ENCODE assay signal across 20 mouse cellular contexts in genomic region chr8:114909146-114909545, GRCm38 (mm10).
DNase-seq lines count a peak whose midpoint lies in the region; TF ChIP-seq lines count a peak whose summit lies in the region.
"Had no signal": no experiment of that assay in that cellular context is flagged by ENCODE, and none has a peak within 500 bp of the region (broad histone marks: within the 10 kb centered on the region; RNA-seq: fewer than 3 reads in every experiment).

No protein-coding gene starts in this region.

- dilution Hi-C loops in CH12.LX (cut with MboI; ENCODE audit: extremely low pct_ligation_motif_present, extremely low pct_unique_long_range_greater_than_20kb, low sequenced_read_pairs), result no loop called here

- no peak for DNase-seq in spleen, adult 2 months (ENCODE audit: low read depth in 1 of 2, low spot score in 2 of 2)
- no peak for DNase-seq in spleen, adult 18-20 months
- DNase-seq in A20 (ENCODE audit: low read depth, low spot score) (peak; percentile 78), CH12.LX (ENCODE audit: extremely low read depth) (peak; percentile 68)
- peak; percentile 40 for DNase-seq in splenic B cell, adult 2 months (ENCODE audit: low read depth, low spot score)
- DNase-seq in adrenal gland, adult 18-20 months (ENCODE audit: low spot score in 2 of 2), result no peak
- no peak for DNase-seq in embryonic facial prominence, embryonic 10.5 days (ENCODE audit: low spot score)
- DNase-seq: adrenal gland, adult 8-10 months; adrenal gland, postnatal 14 days; adrenal gland, postnatal 36 days; cerebellum, adult 11-12 months; cerebellum, adult 2 months; cerebellum, adult 9-10 months; cerebellum, postnatal 10 days; cerebellum, postnatal 25 days had no signal

- TF ChIP-seq EP300 in CH12.LX (IDR thresholded peaks at IDR 0.05; ENCODE audit: low read length), result no peak; the same call in 1 of the 2 replicates

- H3K4me3 ChIP-seq in spleen, adult 2 months (ENCODE audit: extremely low read depth, insufficient read depth, insufficient read length), result no peak overlapping the region
- H3K4me3 ChIP-seq in CH12.LX (replicated peaks in 1 of 3; ENCODE audit: low read depth in 2 of 3, low read length in 2 of 3, poor library complexity in 1 of 3), result peak overlapping the region in 2 of 3 experiments; percentile 15 to 35
- no peak overlapping the region for H3K4me3 ChIP-seq in embryonic facial prominence, embryonic 10.5 days
- H3K4me3 ChIP-seq: embryonic facial prominence, embryonic 13.5 days; embryonic facial prominence, embryonic 15.5 days; erythroblast, embryonic 14.5 days; forebrain, embryonic 10.5 days; forebrain, embryonic 12.5 days had no signal

- WGBS in spleen, adult 2 months, result 84% methylated on average over 9 of the region's 9 CpGs
- 84% methylated on average over 9 of the region's 9 CpGs for WGBS in embryonic facial prominence, embryonic 10.5 days

- peaks cover 4% of the 10 kb centered on the region for H3K9me3 ChIP-seq in CH12.LX (replicated peaks; ENCODE audit: low read length)
- H3K9me3 ChIP-seq in embryonic facial prominence, embryonic 10.5 days, result no peaks in the 10 kb centered on the region; the same call in 1 of the 2 replicates
- H3K9me3 ChIP-seq: embryonic facial prominence, embryonic 13.5 days; embryonic facial prominence, embryonic 15.5 days; forebrain, embryonic 12.5 days had no signal

- TF ChIP-seq RAD21 in CH12.LX (IDR thresholded peaks at IDR 0.05; ENCODE audit: low read depth, low read length), result no peak

- H3K27ac ChIP-seq in spleen, adult 2 months (ENCODE audit: insufficient read depth, low read length), result peak overlapping the region; percentile 56; the same call in 1 of the 2 replicates
- peak overlapping the region; percentile 72 for H3K27ac ChIP-seq in CH12.LX (ENCODE audit: insufficient read depth, low read depth)
- no peak overlapping the region for H3K27ac ChIP-seq in embryonic facial prominence, embryonic 10.5 days (replicated peaks)
- H3K27ac ChIP-seq: embryonic facial prominence, embryonic 13.5 days; embryonic facial prominence, embryonic 15.5 days; forebrain, embryonic 10.5 days; forebrain, embryonic 12.5 days had no signal

- H3K79me2 ChIP-seq in CH12.LX (replicated peaks; ENCODE audit: control insufficient read depth, extremely low read depth, insufficient read depth, poor library complexity, severe bottlenecking), result no peaks in the 10 kb centered on the region

- no peak for TF ChIP-seq POLR2A in spleen, adult 2 months (IDR thresholded peaks at IDR 0.05; ENCODE audit: low read depth, low read length)
- peak; percentile 42 for TF ChIP-seq POLR2A in CH12.LX (IDR thresholded peaks at IDR 0.05; ENCODE audit: low read depth, low read length)

- H3K4me1 ChIP-seq in spleen, adult 2 months (ENCODE audit: control insufficient read depth, insufficient read depth, insufficient read length), result no peaks in the 10 kb centered on the region; the same call in 1 of the 2 replicates
- peaks cover 8 to 27% of the 10 kb centered on the region in 2 experiments for H3K4me1 ChIP-seq in CH12.LX (ENCODE audit: control insufficient read depth in 1 of 2, insufficient read depth in 2 of 2)
- H3K4me1 ChIP-seq in embryonic facial prominence, embryonic 10.5 days, result peaks cover 6% of the 10 kb centered on the region; the same call in 1 of the 2 replicates
- H3K4me1 ChIP-seq: embryonic facial prominence, embryonic 15.5 days had no signal

- H3K9ac ChIP-seq in CH12.LX (ENCODE audit: insufficient read depth, low read depth), result peak overlapping the region; percentile 16; the same call in 1 of the 2 replicates
- H3K9ac ChIP-seq: embryonic facial prominence, embryonic 13.5 days; embryonic facial prominence, embryonic 15.5 days; forebrain, embryonic 12.5 days had no signal

- no peaks in the 10 kb centered on the region for H3K36me3 ChIP-seq in spleen, adult 2 months (ENCODE audit: control insufficient read depth, insufficient read depth, low read length)
- no peaks in the 10 kb centered on the region for H3K36me3 ChIP-seq in CH12.LX (replicated peaks in 1 of 2; ENCODE audit: control insufficient read depth in 1 of 2, insufficient read depth in 1 of 2, low read length in 1 of 2)
- no peaks in the 10 kb centered on the region for H3K36me3 ChIP-seq in splenic B cell, adult 2 months (ENCODE audit: control insufficient read depth, insufficient read depth, low read length, poor library complexity, severe bottlenecking)
- no peaks in the 10 kb centered on the region for H3K36me3 ChIP-seq in embryonic facial prominence, embryonic 10.5 days (replicated peaks)
- H3K36me3 ChIP-seq: embryonic facial prominence, embryonic 13.5 days; embryonic facial prominence, embryonic 15.5 days; forebrain, embryonic 10.5 days; forebrain, embryonic 12.5 days had no signal

- no peak for TF ChIP-seq CTCF in spleen, adult 2 months (IDR thresholded peaks at IDR 0.05; ENCODE audit: extremely low read depth, insufficient read depth, insufficient read length, insufficient replicate concordance)
- no peak for TF ChIP-seq CTCF in CH12.LX (conservative IDR thresholded peaks at IDR 0.05 in 1 of 2, IDR thresholded peaks at IDR 0.05 in 1 of 2; ENCODE audit: low read depth in 2 of 2, low read length in 2 of 2)

- H3K4me2 ChIP-seq in CH12.LX (ENCODE audit: insufficient read depth, low read depth, poor library complexity, severe bottlenecking), result peak overlapping the region; percentile 76
- H3K4me2 ChIP-seq: embryonic facial prominence, embryonic 13.5 days; embryonic facial prominence, embryonic 15.5 days; forebrain, embryonic 12.5 days had no signal

- no peaks in the 10 kb centered on the region for H3K27me3 ChIP-seq in spleen, adult 2 months (ENCODE audit: control insufficient read depth, insufficient read depth, low read length)
- no peaks in the 10 kb centered on the region for H3K27me3 ChIP-seq in CH12.LX (replicated peaks)
- no peaks in the 10 kb centered on the region for H3K27me3 ChIP-seq in splenic B cell, adult 2 months (ENCODE audit: control insufficient read depth, insufficient read depth, low read length, poor library complexity, severe bottlenecking)
- H3K27me3 ChIP-seq in embryonic facial prominence, embryonic 10.5 days (replicated peaks; ENCODE audit: low read depth, poor library complexity, severe bottlenecking), result no peaks in the 10 kb centered on the region; the same call in 1 of the 2 replicates
- H3K27me3 ChIP-seq: embryonic facial prominence, embryonic 13.5 days; embryonic facial prominence, embryonic 15.5 days had no signal

- in situ Hi-C loops in CH12.LX (cut with MboI; ENCODE audit: low pct_ligation_motif_present, low pct_unique_long_range_greater_than_20kb, low sequenced_read_pairs), result no loop called here

TF ChIP-seq in CH12.LX, 34 proteins besides CTCF, POLR2A, EP300 and RAD21:
- TF ChIP-seq NELFE (IDR thresholded peaks at IDR 0.05; ENCODE audit: low read depth, low read length) (0 out of 2 replicates have a peak, but pooled peaks have one; percentile 24), TBP (conservative IDR thresholded peaks at IDR 0.05; ENCODE audit: low read depth, low read length) (0 out of 2 replicates have a peak, but pooled peaks have one; percentile 38), MAX (IDR thresholded peaks at IDR 0.05; ENCODE audit: low read length) (peak; percentile 5; the same call in 1 of the 2 replicates), MYC (IDR thresholded peaks at IDR 0.05; ENCODE audit: low read depth, low read length) (0 out of 2 replicates have a peak, but pooled peaks have one; percentile 32), ETS1 (conservative IDR thresholded peaks at IDR 0.05; ENCODE audit: low read depth, low read length) (no peak)

Comparison
In these comparisons a context has a peak if more than half of its experiments do, and no peak if none do; other contexts are left out.
1. DNase-seq: peak in A20 (single experiment), CH12.LX (single experiment) and splenic B cell, adult 2 months (single experiment); none in spleen, adult 2 months (0 of 2), spleen, adult 18-20 months (0 of 2), adrenal gland, adult 18-20 months (0 of 2) and embryonic facial prominence, embryonic 10.5 days (single experiment).
2. H3K4me3 ChIP-seq: peak in CH12.LX (2 of 3); none in spleen, adult 2 months (single experiment) and embryonic facial prominence, embryonic 10.5 days (single experiment).